Mouse (Mus musculus): ENCODE results near the gene Gtf2ird1. TPM values are rescaled to one million over a fixed set of nuclear protein-coding genes. Genes with fewer than 3 reads are reported as not detected.
A peak's percentile ranks its signal among the peaks of the same experiment; 100 is the strongest.

Gene Gtf2ird1
- polyA plus RNA-seq, 1 experiment from 2014 or later: 12.9 TPM

DNA sequence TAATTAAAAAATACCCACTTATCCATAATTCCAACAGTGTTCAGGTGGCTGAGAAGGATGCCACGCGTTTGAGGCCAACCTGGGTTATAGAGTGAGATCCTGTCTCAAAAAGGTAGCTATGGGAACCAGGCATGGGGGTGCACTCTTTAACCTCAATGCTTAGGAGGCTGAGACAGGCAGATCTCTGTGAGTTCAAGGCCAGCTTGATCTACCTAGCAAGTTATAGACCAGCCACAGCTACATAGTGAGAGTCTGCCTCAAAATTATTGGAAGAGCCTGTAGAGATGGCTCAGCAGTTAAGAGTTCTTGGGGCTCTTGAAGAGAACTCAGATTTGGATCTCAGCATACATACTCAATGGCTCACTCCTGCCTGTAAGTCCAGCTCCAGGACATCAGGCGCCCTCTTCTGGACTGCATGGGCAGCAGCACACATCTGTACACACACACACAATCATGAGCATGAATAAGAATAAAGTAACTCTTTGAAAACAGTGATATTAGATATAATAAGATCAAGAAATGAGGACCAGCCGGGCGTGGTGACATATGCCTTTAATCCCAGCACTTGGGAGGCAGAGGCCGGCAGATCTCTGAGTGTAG lies 18.6 kb upstream of the Gtf2ird1 start:
- Histone ChIP-seq H3K4me1 (replicated peaks) (peaks cover 6% of the 10 kb centered on the region), H3K27me3 (no peaks in the 10 kb centered on the region), H3K9me3 (replicated peaks) (no peaks in the 10 kb centered on the region), H3K4me2 (no peak overlapping the region), H3K9ac (no peak overlapping the region), H3K4me3 (replicated peaks) (no peak overlapping the region), H3K27ac (no peak overlapping the region), H3K36me3 (no peaks in the 10 kb centered on the region)
- 81% methylated on average over 6 of the region's 6 CpGs for WGBS (ENCODE audit: insufficient replicate concordance)
- no peak for ATAC-seq (ENCODE audit: low read depth)
- no peak for DNase-seq

DNA sequence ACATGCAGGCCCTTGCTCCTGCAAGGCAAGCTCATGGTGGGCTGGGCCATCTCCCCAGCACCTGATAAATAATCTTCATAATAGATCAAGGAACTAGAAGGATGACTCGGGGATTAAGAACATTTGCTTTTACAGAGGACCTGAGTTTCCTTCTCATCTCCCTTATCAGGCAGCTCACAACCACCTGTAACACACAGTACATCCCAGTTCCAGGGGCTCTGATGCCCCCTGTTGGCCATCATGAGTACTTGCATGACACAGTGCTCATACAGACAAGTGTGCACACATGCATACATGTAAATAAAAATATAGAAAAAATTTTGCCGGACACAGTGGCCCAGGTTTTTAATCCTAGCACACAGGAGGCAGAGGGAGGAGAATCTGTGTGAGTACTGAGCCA lies 17.4 kb upstream of the Gtf2ird1 start:
- no peaks in the 10 kb centered on the region for H3K9me3 ChIP-seq (replicated peaks)
- ATAC-seq (ENCODE audit: low read depth): peak; percentile 48; the same call in 1 of the 2 replicates
- H3K4me1 ChIP-seq (replicated peaks): peaks cover 18% of the 10 kb centered on the region
- no peaks in the 10 kb centered on the region for H3K27me3 ChIP-seq
- H3K27ac ChIP-seq: no peak overlapping the region
- no peak overlapping the region for H3K9ac ChIP-seq
- DNase-seq: no peak
- 40% methylated on average over 2 of the region's 2 CpGs for WGBS (ENCODE audit: insufficient replicate concordance)
- H3K4me3 ChIP-seq (replicated peaks): no peak overlapping the region
- no peaks in the 10 kb centered on the region for H3K36me3 ChIP-seq
- H3K4me2 ChIP-seq: no peak overlapping the region

DNA sequence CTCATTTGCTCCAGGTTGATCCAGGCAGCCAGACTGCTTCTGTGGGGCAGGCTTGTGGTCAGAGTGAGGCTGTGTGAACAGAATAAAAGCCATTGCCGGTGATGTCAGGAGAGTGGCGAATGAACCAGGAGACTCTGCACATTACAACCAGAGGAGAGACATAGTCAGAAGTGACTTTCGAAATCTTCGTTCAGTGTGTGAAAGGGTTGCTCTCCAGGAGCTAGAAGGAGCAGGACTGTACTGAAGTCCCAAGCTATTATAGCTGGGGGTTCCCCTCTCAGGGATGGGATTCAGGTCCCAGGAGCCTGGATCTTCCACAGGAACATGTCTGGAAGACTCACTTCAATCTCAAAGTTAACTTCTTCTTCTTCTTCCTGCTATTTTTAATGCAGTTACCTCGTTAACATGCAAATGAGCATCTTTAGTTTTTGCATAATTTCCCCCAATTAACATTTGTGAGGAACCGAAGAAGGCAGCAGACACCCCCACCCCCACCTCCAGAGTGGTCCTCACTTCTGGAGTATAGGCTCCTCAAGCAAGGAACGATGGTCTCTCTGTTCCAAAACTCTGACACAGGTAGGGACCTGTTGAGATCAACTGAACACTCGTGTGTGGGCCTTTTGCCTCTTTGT lies 14.1 kb upstream of the Gtf2ird1 start:
- Histone ChIP-seq H3K27ac (peak overlapping the region; percentile 86; the same call in 1 of the 2 replicates), H3K4me3 (replicated peaks) (no peak overlapping the region), H3K36me3 (no peaks in the 10 kb centered on the region), H3K4me2 (no peak overlapping the region), H3K9me3 (replicated peaks) (no peaks in the 10 kb centered on the region), H3K27me3 (no peaks in the 10 kb centered on the region), H3K4me1 (replicated peaks) (peaks cover 48% of the 10 kb centered on the region), H3K9ac (no peak overlapping the region)
- DNase-seq: no peak
- no peak for ATAC-seq (ENCODE audit: low read depth)
- WGBS (ENCODE audit: insufficient replicate concordance): 77% methylated on average over 8 of the region's 8 CpGs

DNA sequence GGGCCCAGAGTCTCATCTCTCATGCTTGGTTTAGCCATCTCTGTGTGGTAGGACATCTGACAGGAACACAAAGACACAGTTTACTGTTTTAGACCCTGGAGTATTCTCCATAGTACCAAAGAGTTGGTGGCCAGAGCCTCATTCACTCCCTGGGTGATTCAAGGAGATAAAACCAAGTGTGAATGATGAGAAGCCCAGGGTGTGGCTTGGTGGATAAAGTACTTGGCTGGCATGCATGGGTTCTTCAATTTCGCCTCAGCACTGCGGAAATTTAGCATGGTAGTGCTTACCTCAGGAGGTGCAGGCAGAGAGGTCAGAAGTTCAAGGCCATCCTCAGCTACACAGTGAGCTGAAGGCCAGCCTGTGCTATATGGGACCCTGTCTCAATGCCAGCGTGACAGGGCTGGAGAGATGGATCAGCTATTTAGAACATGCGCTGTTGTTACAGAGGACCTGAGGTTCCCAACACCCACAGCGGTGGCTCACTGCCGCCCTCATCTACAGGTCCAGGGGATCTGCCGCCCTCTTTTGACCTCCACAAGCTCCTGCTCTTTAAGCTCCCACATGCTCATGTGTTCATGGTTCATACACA lies 13.1 kb upstream of the Gtf2ird1 start:
- Histone ChIP-seq H3K9me3 (replicated peaks) (no peaks in the 10 kb centered on the region), H3K4me2 (0 out of 2 replicates have a peak overlapping the region, but pooled peaks have one; percentile 6), H3K9ac (peak overlapping the region; percentile 26; the same call in 1 of the 2 replicates), H3K36me3 (no peaks in the 10 kb centered on the region), H3K4me1 (replicated peaks) (peaks cover 57% of the 10 kb centered on the region), H3K27me3 (no peaks in the 10 kb centered on the region), H3K27ac (peak overlapping the region; percentile 86), H3K4me3 (replicated peaks) (no peak overlapping the region)
- DNase-seq: no peak
- ATAC-seq (ENCODE audit: low read depth): 0 out of 2 replicates have a peak, but pooled peaks have one; percentile 12
- 61% methylated on average over 7 of the region's 7 CpGs for WGBS (ENCODE audit: insufficient replicate concordance)

DNA sequence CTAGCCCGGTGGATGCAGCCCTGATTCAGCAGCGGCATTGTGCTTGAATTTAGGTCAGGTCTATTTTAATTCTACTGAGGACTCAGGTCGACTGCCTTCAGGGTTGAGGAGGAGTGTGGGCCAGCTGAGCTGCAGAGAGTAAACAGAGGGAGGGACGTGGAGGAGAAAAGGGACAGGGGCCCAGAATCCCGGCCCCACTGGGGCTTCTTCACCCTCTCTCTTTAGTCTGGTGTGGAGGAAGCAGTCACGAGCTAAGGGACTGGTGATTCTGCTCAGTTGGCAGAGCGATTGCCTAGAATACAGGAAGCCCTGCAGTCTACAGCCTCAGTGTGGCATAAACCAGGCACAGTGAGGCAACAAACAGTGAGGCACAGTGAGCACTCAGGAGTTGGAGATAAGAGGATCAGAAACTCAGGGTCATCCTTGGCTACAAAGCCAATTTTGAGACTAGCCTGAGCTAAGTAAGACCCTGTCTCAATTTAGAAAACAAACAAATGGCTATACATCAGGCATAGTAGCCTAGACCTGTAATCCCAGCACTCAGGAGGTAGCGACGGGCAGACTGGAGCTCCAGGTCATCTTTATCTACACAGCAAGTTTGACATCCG lies 11.7 kb upstream of the Gtf2ird1 start:
- WGBS (ENCODE audit: insufficient replicate concordance): 55% methylated on average over 10 of the region's 10 CpGs
- H3K9me3 ChIP-seq (replicated peaks): no peaks in the 10 kb centered on the region
- H3K36me3 ChIP-seq: no peaks in the 10 kb centered on the region
- DNase-seq (no peak), ATAC-seq (ENCODE audit: low read depth) (no peak)
- H3K4me3 ChIP-seq (replicated peaks): no peak overlapping the region
- peak overlapping the region; percentile 86 for H3K27ac ChIP-seq
- peaks cover 67% of the 10 kb centered on the region for H3K4me1 ChIP-seq (replicated peaks)
- H3K4me2 ChIP-seq: no peak overlapping the region
- peak overlapping the region; percentile 36; the same call in 1 of the 2 replicates for H3K9ac ChIP-seq
- no peaks in the 10 kb centered on the region for H3K27me3 ChIP-seq

DNA sequence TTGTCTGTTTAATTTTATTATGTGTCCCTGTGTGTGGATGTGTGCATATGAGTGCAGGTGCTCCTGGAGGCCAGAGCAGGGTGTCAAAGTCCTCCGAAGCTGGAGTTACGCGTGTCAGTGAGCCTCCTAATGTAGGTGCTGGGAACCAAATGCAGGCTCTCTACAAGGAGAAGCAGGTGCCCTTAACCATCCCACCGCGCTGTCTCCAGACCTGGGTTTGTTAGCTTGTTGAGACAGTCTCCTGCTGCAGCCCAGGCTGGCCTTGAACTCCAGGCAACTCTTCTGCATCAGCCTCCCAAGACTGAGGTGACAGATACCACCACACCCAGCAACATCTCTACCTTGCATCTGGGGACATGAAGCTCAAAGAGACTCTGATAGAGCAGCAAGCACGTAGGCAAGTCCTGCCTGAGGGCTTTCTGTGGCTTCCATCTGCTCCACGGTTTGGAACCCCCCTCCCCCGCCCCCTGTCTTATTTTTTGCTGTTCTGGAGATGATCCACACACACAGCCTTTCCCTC lies 10.6 kb upstream of the Gtf2ird1 start:
- peak; percentile 90 for ATAC-seq (ENCODE audit: low read depth)

DNA sequence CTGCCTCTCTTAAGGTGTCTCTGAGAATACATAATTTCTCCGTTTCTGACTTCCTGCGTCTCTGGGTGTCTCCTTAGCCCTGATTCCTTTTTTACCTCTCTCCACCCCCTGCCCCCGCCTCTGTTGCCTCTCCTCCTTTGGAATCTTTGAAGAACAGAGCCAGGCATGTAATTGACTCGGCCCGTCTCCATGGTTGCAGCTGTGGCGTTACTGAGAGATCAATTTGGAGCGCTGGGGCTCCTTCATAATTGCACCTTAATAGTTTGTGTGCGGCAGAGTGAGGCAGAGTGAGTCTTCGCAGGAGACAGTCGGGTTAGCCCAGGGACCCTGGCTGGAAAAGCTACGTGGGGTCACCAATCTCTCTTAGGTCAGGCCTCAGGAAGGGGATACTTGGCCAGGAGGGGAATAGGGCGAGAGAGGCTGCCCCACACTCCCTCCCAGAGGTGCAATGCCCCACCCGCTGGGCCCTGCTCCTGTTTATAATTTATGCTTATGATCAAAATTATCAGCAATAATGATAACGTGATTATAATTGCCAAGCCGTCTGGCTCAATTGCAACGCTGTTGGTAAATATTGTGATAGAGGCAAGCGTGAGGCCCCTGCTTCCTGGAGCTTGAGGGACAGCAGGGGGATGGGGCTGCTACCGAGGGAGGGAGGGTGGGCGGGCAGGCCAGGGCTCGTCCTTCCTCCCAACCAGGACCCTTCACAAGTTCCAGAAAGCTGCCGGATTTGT lies 9.9 kb upstream of the Gtf2ird1 start:
- ATAC-seq (ENCODE audit: low read depth) (peak; percentile 11; the same call in 1 of the 2 replicates), DNase-seq (no peak)
- no peaks in the 10 kb centered on the region for H3K27me3 ChIP-seq
- peaks cover 67% of the 10 kb centered on the region for H3K4me1 ChIP-seq (replicated peaks)
- H3K27ac ChIP-seq: peak overlapping the region; percentile 80
- no peaks in the 10 kb centered on the region for H3K36me3 ChIP-seq
- H3K9me3 ChIP-seq (replicated peaks): no peaks in the 10 kb centered on the region
- peak overlapping the region; percentile 42; the same call in 1 of the 2 replicates for H3K9ac ChIP-seq
- peak overlapping the region; percentile 37 for H3K4me2 ChIP-seq
- H3K4me3 ChIP-seq (replicated peaks): no peak overlapping the region
- WGBS (ENCODE audit: insufficient replicate concordance): 43% methylated on average over 21 of the region's 21 CpGs

More for the DNA sequence above, 10.6 kb upstream of the Gtf2ird1 start:
- Histone ChIP-seq H3K4me3 (replicated peaks) (no peak overlapping the region), H3K36me3 (no peaks in the 10 kb centered on the region), H3K27ac (peak overlapping the region; percentile 80), H3K9me3 (replicated peaks) (no peaks in the 10 kb centered on the region), H3K9ac (peak overlapping the region; percentile 42; the same call in 1 of the 2 replicates), H3K27me3 (no peaks in the 10 kb centered on the region), H3K4me2 (peak overlapping the region; percentile 37), H3K4me1 (replicated peaks) (peaks cover 67% of the 10 kb centered on the region)
- 41% methylated on average over 8 of the region's 8 CpGs for WGBS (ENCODE audit: insufficient replicate concordance)
- DNase-seq: peak; percentile 71

- H3K27ac ChIP-seq: no peak overlapping the region
- WGBS (ENCODE audit: insufficient replicate concordance): 32% methylated on average over 1 of the region's 1 CpGs
- no peaks in the 10 kb centered on the region for H3K27me3 ChIP-seq
- H3K4me3 ChIP-seq (replicated peaks): no peak overlapping the region
- DNase-seq (no peak), ATAC-seq (ENCODE audit: low read depth) (peak; percentile 62)
- no peaks in the 10 kb centered on the region for H3K36me3 ChIP-seq
- H3K4me1 ChIP-seq (replicated peaks): peaks cover 62% of the 10 kb centered on the region
- H3K4me2 ChIP-seq: no peak overlapping the region
- H3K9me3 ChIP-seq (replicated peaks): no peaks in the 10 kb centered on the region
- H3K9ac ChIP-seq: no peak overlapping the region
Observed at GRCm38 (mm10) chr5:134465197-134465596, 8.7 kb upstream of the Gtf2ird1 start.

DNA sequence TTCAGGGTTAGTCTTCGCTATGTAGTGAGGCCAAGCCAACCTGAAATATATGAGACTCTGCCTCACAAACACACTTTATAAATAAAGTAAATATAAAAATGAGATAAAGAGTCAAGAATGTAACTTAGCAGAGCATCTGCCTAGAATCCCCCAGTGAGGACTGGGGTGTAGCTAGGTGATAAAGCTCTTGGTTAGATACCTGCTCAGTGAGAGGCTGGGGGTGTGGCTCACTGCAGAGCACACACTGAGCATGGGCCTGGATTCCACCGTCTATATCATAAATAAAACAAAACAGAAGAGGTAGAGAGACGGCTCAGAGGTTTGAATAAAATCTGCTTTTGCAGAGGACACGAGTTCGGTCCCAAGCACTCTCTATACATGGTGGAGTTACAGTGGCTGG lies 7.7 kb upstream of the Gtf2ird1 start:
- H3K36me3 ChIP-seq: no peaks in the 10 kb centered on the region
- H3K27ac ChIP-seq: no peak overlapping the region; the same call in 1 of the 2 replicates
- H3K27me3 ChIP-seq: no peaks in the 10 kb centered on the region
- no peak for DNase-seq
- H3K9ac ChIP-seq: no peak overlapping the region
- H3K9me3 ChIP-seq (replicated peaks): no peaks in the 10 kb centered on the region
- WGBS (ENCODE audit: insufficient replicate concordance): 63% methylated on average over 5 of the region's 5 CpGs
- peaks cover 52% of the 10 kb centered on the region for H3K4me1 ChIP-seq (replicated peaks)
- H3K4me3 ChIP-seq (replicated peaks): no peak overlapping the region
- no peak overlapping the region for H3K4me2 ChIP-seq
- peak; percentile 67 for ATAC-seq (ENCODE audit: low read depth)

DNA sequence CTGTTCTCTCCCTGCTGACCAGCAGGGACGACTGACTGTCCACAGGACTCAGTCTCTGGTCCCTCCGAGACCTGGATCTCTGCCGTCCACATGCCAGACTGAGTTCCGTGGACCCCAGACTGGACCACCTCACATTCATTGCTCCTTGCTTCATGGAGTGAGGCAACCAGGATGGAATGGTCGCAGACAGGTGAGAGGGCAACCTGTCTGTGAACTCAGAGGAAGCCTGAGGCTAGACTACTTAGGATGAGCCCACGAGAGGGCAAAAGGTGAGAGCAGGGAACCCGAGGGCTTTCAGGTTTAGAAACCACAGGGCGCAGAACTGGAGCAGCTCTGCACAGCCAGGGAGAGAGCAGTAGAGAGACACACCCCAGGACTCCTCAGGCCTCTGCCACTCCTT lies 6.2 kb upstream of the Gtf2ird1 start:
- Histone ChIP-seq H3K27ac (no peak overlapping the region), H3K27me3 (no peaks in the 10 kb centered on the region), H3K4me2 (no peak overlapping the region), H3K36me3 (no peaks in the 10 kb centered on the region), H3K9me3 (replicated peaks) (no peaks in the 10 kb centered on the region), H3K9ac (no peak overlapping the region), H3K4me3 (replicated peaks) (no peak overlapping the region), H3K4me1 (replicated peaks) (peaks cover 37% of the 10 kb centered on the region)
- ATAC-seq (ENCODE audit: low read depth): no peak
- no peak for DNase-seq
- WGBS (ENCODE audit: insufficient replicate concordance): 70% methylated on average over 8 of the region's 8 CpGs
